Mouse (Mus musculus) adrenal gland, adult 18-20 months (tissue): ENCODE results near the gene Bcl7c. TPM values are rescaled to one million over a fixed set of nuclear protein-coding genes. Genes with fewer than 3 reads are reported as not detected.
"Not testable (repeated sequence)": the region's sequence is repeated elsewhere in the genome, so short reads cannot be mapped to it uniquely, and the experiment has no call there.

ENCODE experiments used
- DNase-seq, 2 experiments: peaks; one replicate each; pipeline ENCODE4 v3.0.0; 2021 to 2022; ENCODE audit warnings: low spot score in 2 of 2
- total RNA-seq, 2 experiments: library from RNA; stranded (reverse); gene quantifications; 1 replicate in 1 of 2; 2 replicates in 1 of 2; pipeline ENCODE4 v1.2.3; 2021

Bcl7c gene
- total RNA-seq, 2 experiments from 2014 or later, result 53.4 to 88.2 TPM

DNA sequence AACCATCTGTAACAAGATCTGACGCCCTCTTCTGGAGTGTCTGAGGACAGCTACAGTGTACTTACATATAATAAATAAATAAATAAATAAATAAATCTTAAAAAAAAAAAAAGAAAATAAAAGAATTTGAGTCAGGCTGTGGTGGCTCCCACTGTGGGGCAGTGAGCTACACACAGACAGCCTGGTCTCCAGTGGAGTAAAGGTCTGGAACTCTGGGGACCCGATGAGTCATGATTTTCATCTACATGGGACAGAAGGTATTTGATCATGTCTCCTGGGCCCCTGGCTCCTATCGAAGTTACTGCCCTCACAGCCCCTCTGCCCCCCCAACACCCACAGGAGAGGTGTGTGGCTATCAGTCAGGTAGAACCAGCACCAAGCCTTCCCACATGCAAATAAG lies 57.1 kb downstream of the Bcl7c start:
- DNase-seq, result no peak

DNA sequence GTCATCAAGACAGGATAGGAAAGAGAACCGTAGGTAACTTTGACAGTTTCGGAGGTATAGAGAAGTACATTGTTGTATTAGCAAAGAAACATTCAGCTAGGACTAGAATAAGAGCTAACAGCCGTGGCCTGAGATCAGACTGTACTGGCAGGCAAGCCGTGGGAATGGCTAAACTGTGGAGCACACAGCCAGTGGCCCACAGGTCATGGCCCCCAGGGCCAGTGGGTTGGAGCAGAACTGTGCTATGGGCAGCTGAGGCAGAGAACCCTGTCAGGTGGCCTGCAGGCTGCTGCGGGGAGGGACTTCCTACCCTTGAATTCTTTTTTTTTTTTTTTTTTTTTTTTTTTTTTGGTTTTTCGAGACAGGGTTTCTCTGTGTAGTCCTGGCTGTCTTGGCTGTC lies 59.5 kb downstream of the Bcl7c start:
- DNase-seq, result no peak

DNA sequence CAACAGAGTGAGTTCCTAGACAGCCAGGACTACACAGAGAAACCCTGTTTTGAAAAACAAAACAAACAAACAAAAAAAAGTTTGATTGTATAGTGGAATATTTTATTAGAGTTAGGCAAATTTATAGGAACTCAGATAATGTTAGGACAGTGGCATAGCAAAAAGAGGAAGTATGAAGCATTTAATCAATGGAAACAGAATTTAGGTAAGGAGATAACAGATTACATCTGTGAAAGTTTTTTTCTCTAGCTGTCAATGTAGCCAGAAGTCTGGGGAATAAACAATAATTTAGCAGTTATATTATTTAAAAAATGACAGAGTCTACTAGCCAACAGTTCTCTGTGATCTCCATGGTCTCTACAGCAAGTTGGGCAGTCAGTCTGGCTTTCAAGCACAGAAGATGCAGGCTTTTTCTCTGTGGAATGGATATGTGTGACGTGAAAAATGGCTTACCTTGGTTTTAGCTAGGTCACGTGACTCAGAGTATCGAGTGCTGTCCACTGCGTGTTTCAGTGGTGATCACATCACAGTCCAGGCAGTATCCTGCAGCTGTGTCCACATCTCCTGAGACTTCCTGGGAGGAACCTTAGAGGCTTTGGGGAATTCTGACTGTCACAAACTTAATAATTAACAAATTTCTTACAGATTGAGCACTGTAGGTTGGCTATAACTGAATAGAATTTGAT lies 60.1 kb downstream of the Bcl7c start:
- no peak for DNase-seq

DNA sequence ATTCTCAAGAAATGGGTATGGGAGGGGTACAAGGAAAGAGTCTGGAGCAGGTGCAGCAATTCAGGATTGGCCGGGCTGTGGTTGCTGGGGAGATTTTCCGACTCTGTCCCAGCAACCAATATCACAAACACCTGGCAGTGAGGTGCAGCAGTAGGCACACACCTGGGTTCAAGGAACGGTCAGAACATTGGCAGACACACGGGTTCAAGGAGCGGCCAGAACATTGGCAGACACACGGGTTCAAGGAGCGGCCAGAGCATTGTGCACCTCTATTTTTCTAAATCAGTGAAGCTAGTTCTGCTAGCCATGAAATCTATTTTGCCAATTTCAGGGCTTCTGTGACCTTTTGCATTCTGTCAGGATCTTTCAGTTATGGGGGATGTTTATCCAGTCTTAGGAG lies 61.2 kb downstream of the Bcl7c start:
- DNase-seq, result not testable (repeated sequence)

DNA sequence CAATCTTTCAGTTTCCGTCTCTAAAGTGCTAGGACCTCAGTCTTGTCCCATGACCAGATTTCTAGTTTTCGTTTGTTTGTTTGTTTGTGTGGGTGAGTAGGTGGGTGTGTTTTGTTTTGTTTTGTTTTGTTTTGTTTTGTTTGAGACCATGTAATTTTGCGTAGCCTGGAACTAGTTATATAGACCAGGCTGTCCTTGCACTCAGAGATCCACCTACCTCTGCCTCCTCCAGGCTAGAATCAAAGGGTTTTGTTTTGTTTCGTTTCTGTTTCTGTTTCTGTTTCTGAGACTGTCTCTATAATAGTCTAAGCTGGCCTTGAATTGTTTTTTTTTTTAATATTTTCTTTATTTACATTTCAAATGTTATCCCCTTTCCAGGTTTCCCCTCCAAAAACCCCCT lies 62.4 kb downstream of the Bcl7c start:
- DNase-seq, result no peak

DNA sequence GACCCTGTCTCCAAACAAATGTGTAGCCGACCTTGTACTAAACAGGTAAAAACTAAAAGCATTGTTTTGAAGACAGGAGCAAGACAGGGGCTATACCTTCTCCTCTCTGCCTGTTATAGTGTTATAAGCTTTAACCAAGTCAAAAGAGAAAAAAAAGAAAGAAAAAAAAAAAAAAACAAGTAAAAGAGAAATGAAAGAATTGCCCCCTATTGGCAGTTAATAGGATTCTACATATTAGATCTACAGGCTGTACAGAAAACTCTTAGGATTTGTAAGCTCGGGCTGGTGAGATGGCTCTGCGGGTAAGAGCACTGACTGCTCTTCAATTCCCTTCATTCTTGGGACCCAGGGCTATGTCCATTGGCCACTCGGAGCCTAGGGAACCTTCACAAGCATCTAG lies 66.5 kb downstream of the Bcl7c start:
- DNase-seq, result no peak

DNA sequence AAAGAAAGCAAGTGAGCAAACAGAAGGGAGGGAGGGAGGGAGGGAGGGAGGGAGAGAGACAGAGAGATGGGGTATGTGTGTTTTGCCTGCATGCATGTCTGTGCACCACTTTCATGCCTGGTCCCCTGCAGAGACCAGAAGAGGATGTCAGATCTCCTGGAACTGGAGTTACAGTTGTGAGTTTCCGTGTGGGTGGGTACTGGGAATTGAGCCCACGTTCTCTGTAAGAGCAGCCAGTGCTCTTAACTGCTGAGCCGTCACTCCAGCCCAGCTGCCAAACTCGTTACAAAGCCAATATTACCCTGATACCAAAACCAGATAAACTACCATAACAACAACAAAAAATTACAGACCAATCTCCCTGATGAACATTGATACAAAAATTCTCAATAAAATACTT lies 67.5 kb downstream of the Bcl7c start:
- no peak for DNase-seq

DNA sequence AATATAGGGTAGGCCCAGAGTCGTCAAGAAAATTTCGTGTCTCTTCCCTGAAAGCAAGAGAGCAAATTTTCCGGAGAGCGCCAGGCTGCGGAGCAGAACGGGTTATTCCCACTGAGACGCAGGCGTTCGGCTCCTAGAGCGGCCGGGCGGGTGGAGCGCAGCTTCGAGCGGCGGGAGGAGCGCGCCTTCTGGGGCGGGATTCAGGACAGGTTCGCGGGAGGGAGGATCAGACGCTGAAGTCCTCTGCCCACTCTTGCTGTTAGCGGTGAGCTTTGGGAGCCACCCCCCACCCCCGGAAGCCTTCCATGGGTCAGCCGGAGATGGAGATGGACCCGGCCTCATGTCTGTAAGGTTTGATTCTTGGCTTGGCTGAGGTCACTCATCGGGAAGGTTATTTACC lies 71.8 kb downstream of the Bcl7c start:
- DNase-seq, result peak; percentile 71 to 73

DNA sequence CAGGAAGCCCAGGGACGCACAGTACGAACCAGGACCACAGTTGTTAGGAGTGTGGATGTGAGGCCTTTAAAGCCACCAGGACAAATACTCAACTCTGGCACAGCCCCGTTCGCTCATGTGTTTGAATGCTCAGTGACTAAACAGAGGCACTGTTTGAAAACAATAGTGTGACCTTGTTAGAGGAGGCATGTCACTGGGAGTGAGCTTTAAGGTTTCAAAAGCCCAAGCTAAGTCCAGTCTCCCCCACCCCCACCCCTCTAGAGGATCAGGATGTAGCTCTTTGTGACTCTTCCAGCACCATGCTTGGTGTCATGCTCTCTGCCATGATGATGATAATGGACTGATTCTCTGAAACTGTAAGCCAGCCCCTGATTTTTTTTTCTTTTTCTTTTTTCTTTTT lies 77.3 kb downstream of the Bcl7c start:
- DNase-seq, result no peak

DNA sequence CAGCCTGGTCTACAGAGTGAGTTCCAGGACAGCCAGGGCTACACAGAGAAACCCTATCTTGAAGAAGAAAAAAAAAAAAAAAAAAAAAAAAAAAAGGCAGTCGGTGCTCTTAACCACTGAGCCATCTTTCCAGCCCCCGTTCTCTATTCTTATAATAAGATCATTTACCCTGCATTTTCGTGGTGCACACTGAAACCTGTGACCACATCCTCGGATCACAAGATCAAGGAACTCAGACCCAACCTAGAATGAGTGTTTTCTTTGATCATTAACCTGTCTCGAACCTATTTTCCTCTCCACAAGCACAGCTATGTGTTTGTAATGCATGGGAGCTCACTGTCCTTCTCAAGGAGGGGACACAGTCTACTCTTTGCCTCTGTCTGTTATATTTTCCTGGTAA lies 80.1 kb downstream of the Bcl7c start:
- no peak for DNase-seq

DNA sequence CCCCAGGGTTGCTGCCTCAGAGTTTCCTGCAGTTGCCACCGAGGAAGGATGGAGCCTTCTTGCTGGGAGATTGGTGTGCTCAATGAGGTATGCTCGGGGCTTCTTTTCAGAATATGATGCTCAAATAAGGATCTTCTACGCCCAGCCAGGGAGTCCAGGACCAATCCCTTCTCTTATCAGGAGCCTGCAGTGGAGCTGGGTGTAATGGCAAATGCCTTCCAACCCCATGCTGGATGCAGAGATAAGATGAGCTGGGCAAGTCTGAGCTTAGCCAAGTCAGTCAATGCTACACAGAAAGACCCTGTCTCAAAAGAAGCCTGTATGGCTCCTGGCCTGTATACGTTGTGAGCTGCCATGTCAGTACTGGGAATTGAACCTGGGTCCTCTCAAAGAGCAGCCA lies 82.3 kb downstream of the Bcl7c start:
- no peak for DNase-seq

DNA sequence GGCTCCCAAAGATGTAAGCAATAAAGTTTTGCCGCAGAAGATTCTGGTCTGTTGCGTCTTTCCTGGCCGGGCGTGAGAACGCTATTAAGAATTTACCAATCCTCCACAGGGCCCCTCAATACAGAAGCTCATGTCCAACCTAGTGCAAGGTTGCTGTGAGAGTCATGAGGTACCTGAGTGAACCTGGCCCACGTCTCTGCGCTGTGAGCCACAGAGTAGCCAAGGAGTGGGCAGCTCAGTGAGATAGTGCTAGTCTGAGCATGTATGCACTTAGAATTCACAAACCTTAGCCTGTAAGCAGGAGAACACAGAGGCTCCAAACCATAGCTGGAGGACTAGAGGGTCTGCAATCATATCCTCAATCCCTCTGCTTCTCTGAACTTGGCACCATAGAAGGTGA lies 82.7 kb downstream of the Bcl7c start:
- no peak for DNase-seq

DNA sequence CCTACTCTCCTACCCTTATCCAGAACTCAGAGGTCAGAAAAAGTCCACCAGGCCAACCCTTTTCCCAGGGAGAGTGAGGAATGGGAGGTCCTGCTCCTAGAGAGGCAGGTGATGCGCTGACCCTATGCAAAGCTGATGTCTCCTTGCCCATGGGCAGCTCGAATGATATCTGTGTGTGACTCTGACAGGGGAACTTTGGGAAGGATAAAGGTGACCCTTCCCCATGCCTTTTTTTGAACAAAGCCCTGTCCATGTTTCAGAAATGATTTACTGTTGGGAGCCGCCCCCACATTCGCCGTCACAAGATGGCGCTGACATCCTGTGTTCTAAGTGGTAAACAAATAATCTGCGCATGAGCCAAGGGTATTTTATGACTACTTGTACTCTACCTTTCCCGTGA lies 90.3 kb downstream of the Bcl7c start:
- DNase-seq, result not testable (repeated sequence)

DNA sequence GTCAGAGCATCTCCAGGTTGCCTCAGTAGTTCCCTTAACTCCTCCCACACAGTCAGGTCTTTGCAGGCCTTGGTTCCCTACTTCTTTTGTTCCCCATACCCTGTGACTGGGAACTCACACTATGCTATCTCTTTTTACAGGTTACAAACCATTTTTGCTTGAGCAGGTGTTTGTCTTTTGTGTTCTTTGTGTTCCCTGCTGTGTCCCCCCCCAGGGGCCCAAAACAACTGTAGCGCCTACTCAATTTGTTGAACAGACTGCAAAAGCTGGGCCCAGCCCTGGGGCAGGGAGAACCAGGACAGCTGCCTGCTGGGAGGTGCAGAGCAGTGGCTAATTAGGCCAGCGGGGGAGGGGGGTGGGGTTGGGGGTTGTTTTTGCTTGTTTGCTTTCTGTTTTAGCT lies 90.8 kb downstream of the Bcl7c start:
- no peak for DNase-seq

DNA sequence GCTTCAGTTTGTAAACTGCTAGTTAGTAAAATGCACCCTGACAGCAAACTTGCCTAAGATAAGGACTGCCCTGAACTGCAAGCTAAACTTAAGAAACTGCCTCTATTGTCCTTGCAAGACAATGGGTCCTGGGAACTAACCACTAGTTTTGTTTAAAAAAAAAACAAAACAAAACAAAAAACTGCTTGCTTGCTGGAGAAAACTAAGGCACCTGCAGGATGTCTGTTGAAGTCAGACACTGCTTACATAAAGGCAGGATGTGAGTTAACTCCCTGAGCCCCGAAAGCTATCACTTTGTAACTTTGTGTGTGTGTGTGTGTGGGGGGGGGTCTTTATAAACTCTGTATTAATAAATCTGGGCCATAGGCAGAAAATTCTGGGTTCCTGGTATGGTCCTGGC lies 91.9 kb downstream of the Bcl7c start:
- no peak for DNase-seq

DNA sequence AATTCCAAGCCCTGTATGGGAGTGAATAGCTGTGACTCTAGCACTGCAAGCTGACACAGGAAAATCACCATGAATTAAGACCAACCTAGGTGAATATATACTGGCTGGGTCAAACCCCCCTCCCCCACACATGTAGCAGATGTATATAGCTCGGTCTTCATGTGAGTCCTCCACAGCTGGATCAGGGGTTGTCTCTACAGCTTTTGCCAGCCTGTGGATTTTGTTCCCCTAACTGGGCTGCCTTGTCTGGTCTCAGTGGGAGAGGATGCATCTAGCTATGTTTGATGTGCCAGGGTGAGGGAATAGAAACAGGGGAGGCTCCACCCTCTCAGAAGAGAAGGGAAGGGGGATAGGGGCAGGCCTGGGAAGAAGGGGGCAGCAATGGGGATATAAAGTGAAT lies 92.4 kb downstream of the Bcl7c start:
- no peak for DNase-seq

DNA sequence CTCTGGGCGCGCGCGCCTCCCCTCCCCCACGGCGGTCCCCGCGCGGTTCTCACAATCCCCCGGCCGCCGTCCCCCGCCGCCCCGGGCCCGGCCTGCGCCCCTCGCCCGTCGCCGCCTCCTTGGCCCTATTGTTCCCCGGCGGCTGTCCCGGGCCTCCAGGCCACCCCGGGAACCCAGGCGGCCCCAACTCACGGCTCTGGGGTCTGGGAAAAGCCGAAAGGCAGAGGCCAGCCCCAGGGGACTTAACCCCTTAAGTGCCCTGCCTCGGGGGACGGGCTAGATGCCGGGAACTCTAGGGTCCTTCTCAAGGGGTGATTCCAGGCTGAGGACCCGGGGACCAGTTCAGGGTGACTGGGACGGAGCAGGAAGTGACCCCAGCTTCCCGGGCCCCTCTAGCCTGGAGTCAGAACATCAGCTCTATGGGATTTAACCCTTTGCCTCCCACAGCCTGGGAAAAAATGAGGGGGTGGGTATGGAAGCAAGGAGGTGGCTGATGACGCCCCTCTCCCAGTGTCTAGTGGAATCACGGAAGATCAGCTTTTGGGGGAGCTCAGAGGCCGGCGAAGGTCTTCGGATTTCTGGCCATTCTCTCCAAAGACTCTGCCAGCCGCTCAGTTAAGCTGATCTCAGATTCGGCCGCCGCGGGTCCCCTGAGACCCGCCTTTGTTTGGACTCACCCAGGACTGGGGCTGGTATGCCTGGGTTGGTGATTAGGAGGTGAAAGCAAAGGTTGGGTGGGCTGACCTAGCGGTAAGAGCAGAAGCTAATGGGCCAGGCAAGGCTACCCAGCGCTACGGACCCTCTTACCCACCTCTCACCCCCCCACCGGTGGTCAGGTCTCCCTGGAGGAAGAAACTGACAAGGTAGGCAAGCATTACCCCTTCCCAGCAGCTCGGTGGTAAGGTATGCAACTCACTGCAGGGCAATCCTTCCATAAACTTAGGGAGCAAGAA lies 93.6 kb downstream of the Bcl7c start, which contains the start of gene Zfp629:
Gene Zfp629, minus strand, starts transcription at position 907 of the 953 bp plus-strand sequence.
- peak; percentile 59 to 64 for DNase-seq

DNA sequence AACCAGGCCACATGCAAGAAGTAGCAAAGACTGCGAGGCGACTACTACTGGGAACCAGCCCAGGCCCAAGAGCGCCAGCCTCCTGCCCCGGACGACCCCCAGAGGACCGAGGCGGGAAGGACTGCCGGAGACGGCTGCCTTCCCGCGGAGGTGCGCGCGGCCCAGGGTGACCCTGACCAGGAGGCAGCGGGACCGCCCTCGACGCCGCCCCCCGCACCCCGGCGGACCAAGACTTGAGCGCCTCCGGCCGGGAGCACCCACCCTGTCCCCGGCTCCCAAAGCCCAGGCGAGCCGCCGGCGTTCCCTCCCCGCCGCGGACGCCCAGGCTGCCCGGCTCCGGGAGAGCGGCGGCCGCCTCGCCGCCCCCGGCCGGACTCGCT lies 94.2 kb downstream of the Bcl7c start:
- DNase-seq, result peak; percentile 68 to 70

DNA sequence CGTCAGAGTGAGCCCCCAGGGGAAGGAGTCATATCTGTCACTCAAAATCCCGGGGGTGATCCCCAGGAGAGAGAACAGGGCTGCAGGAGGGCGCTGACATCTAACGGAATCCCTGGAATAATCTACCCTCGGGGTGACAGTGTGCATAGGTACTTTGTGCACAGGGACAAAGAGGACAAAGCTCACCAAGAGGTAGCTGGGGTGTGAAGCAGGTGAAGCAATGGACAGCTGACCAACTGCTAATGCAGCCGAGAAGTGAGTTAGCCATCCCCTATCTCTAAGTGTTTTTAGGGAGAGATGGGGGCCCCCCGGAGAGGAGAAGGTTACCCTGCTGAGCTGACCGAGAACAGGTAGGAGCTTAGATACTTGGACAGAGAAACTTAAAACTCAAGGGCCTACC lies 94.6 kb downstream of the Bcl7c start:
- no peak for DNase-seq

DNA sequence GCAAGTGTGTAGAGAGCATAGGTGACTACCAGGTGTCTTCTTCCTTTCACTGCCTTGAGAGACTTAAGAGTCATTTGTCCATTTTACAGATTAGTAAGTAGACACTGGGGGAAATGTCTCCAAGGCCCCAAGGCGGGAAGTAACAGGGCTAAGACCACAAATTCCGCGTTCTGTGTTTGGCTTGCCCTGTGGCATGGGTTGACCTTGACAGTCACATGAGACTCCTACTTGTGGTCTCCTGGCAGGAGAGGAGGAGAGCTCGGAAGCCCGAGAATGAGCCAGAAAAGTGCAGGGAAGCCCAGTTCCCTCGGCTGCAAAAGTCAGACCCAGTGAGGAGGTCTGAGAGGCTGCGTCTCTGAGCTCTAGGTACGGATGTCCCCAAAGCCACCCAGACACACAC lies 95.2 kb downstream of the Bcl7c start:
- no peak for DNase-seq

DNA sequence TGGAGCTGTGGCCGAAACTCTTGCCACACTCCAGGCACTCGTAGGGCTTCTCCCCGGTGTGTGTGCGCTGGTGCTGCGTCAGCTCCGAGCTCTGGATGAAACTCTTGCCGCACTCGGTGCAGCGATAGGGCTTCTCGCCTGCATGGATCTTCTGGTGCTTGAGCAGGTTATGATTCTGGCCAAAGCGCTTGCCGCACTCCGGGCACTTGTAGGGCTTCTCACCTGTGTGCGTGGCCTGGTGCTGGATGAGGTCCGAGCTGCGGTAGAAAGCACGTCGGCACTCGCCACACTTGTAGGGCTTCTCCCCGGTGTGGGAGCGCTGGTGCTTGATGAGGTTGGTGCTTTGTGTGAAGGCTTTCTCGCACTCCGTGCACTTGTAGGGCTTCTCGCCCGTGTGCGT lies 97.2 kb downstream of the Bcl7c start:
- DNase-seq, result no peak
